Mouse (Mus musculus): ENCODE measurements around the gene Urgcp.

- TF ChIP-seq EP300 (IDR thresholded peaks at IDR 0.05; ENCODE audit: low read depth): no peak
- no peak for TF ChIP-seq CTCF (IDR thresholded peaks at IDR 0.05; ENCODE audit: low read depth)
Measured at GRCm38 (mm10) chr11:5732401-5732800, 29.8 kb downstream of the Urgcp start.
